Mouse (Mus musculus) hematopoietic multipotent progenitor cell, adult 10-12 weeks (in vitro differentiated cells): ENCODE measurements around the gene Oxa1l. TPM values are rescaled to one million over a fixed set of nuclear protein-coding genes. Genes with fewer than 3 reads are reported as not detected.

Source experiments
- polyA plus RNA-seq: library from polyadenylated mRNA; stranded (reverse); fragments of >175 nt; gene quantifications from 2 replicates; pipeline ENCODE4 v1.2.3, GENCODE M21; 2012; ENCODE audit warnings: low replicate concordance

Oxa1l gene
- polyA plus RNA-seq = 110 and 132 TPM in 2 replicates

GRCm38 (mm10) chr14:54360577-54361340 lies at the start of gene Oxa1l:
TSS of gene Oxa1l (plus strand) at chr14:54360834.

GRCm38 (mm10) chr14:54417623-54418081 lies 57.0 kb downstream of the Oxa1l start, which contains the start of gene Slc7a7:
TSS of gene Slc7a7 (minus strand) at chr14:54417780.

Other genes starting within 250 kb of the Oxa1l start
- 25.0 and 49.0 TPM in 2 replicates for gene Dad1, start 106.7 kb upstream of the Oxa1l start, polyA plus RNA-seq
- gene Abhd4, start 106.6 kb upstream of the Oxa1l start, polyA plus RNA-seq = 2.6 and 13.0 TPM in 2 replicates
- gene Olfr49, start 75.9 kb upstream of the Oxa1l start, polyA plus RNA-seq = not detected in 2 replicates
- gene Slc7a7, start 56.9 kb downstream of the Oxa1l start, polyA plus RNA-seq = 7.6 and 24.9 TPM in 2 replicates
- 568 and 1,494 TPM in 2 replicates for gene Mrpl52, start 66.1 kb downstream of the Oxa1l start, polyA plus RNA-seq
- 8.4 and 13.5 TPM in 2 replicates for gene Mmp14, start 70.8 kb downstream of the Oxa1l start, polyA plus RNA-seq
- gene Lrp10, start 103.3 kb downstream of the Oxa1l start, polyA plus RNA-seq = 484 and 1,181 TPM in 2 replicates
- 0.29 and 0.50 TPM in 2 replicates for gene Rem2, start 115.3 kb downstream of the Oxa1l start, polyA plus RNA-seq
- gene Prmt5, start 156.7 kb downstream of the Oxa1l start, polyA plus RNA-seq = 67.2 and 74.7 TPM in 2 replicates
- gene Haus4, start 193.8 kb downstream of the Oxa1l start, polyA plus RNA-seq = 18.9 and 31.5 TPM in 2 replicates
- gene Ajuba, start 216.7 kb downstream of the Oxa1l start, polyA plus RNA-seq = 0.19 and 0.21 TPM in 2 replicates
- gene 4931414P19Rik, start 245.2 kb downstream of the Oxa1l start, polyA plus RNA-seq = 2.5 and 13.7 TPM in 2 replicates